ENCODE assay signal across 18 mouse cellular contexts in the genomic region with DNA sequence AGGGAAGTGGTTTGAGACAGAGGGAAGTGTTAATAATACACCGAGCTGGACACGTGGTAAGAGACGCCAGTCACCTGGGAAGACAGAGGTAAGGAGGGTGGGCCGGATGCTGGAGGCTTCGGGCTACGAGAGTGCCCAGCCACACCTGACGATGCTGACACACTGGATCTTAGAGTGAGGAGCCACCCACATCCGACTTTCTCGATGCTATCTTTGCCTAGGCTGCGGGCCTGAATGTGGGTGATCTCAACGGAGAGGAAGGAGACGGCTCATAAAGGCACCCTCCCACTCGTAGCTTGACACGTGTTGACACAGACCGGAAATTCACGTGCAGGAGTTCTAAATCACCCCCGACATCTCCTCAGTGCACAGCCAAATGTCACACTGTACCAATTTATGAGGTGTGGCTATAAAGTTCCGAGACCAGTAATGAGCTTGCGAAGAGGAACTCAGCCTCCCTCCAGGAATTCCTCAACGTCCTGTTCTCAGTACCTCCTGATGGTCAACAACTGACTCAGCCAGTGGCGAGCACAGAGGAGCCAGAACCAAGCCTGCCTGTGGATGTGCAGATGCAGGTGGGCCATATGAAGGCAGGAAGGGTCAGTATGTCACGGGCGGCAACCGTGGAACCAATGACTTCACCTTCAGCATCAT.
DNase-seq lines count a peak whose midpoint lies in the region; ATAC-seq lines count a peak whose summit lies in the region.
"Had no signal": no experiment of that assay in that cellular context is flagged by ENCODE, and none has a peak within 500 bp of the region (broad histone marks: within the 10 kb centered on the region; RNA-seq: fewer than 3 reads in every experiment).

No protein-coding gene starts in this region.

- ATAC-seq in neural tube, embryonic 14.5 days (ENCODE audit: low read depth), result peak; percentile 52; the same call in 1 of the 2 replicates
- ATAC-seq: intestine, embryonic 15.5 days; liver, embryonic 12.5 days; midbrain, embryonic 13.5 days had no signal

- no peak overlapping the region for H3K9ac ChIP-seq in neural tube, embryonic 14.5 days (replicated peaks; ENCODE audit: low read depth, low read length)
- H3K9ac ChIP-seq: intestine, embryonic 15.5 days; liver, embryonic 12.5 days; midbrain, embryonic 13.5 days had no signal

- no peak overlapping the region for H3K27ac ChIP-seq in neural tube, embryonic 14.5 days (ENCODE audit: low read depth, low read length)
- H3K27ac ChIP-seq: embryonic facial prominence, embryonic 10.5 days; intestine, embryonic 15.5 days; left cerebral cortex, adult 2 months; liver, embryonic 12.5 days; midbrain, embryonic 13.5 days had no signal

- no peak overlapping the region for H3K4me2 ChIP-seq in neural tube, embryonic 14.5 days (ENCODE audit: low read depth, low read length)
- H3K4me2 ChIP-seq: intestine, embryonic 15.5 days; liver, embryonic 12.5 days; midbrain, embryonic 13.5 days had no signal

- no peaks in the 10 kb centered on the region for H3K9me3 ChIP-seq in neural tube, embryonic 14.5 days (ENCODE audit: control insufficient read depth, low read length)
- H3K9me3 ChIP-seq: embryonic facial prominence, embryonic 10.5 days; intestine, embryonic 15.5 days; liver, embryonic 12.5 days; midbrain, embryonic 13.5 days had no signal

- WGBS in neural tube, embryonic 14.5 days, result 62% methylated on average over 24 of the region's 24 CpGs

- peak; percentile 20 to 60 for DNase-seq in frontal cortex, adult 2 months (ENCODE audit: extremely low spot score in 1 of 2, low spot score in 1 of 2)
- no peak for DNase-seq in frontal cortex, postnatal 25 days (ENCODE audit: low spot score in 2 of 2)
- peak; percentile 34 to 40 for DNase-seq in right cerebral cortex, adult 2 months (ENCODE audit: low spot score in 2 of 2)
- no peak for DNase-seq in right cerebral cortex, postnatal 10 days (ENCODE audit: low spot score in 2 of 2)
- peak; percentile 20 for DNase-seq in kidney, postnatal 14 days
- DNase-seq in urinary bladder, adult 18-20 months (ENCODE audit: low spot score in 2 of 2), result no peak
- DNase-seq in layer of hippocampus, adult 8-10 months (ENCODE audit: low spot score in 2 of 2), result no peak
- DNase-seq: adrenal gland, postnatal 36 days; cerebellum, adult 18-20 months; lung, postnatal 10 days; thymus, postnatal 36 days had no signal

- H3K4me1 ChIP-seq in neural tube, embryonic 14.5 days (ENCODE audit: control insufficient read depth, insufficient read depth, low read length), result 0 out of 2 replicates have a peak, but pooled peaks cover 6% of the 10 kb centered on the region
- H3K4me1 ChIP-seq: intestine, embryonic 15.5 days; liver, embryonic 12.5 days had no signal

- no peak overlapping the region for H3K4me3 ChIP-seq in neural tube, embryonic 14.5 days (ENCODE audit: low read depth, low read length)
- H3K4me3 ChIP-seq: embryonic facial prominence, embryonic 10.5 days; intestine, embryonic 15.5 days; left cerebral cortex, adult 2 months; liver, embryonic 12.5 days; midbrain, embryonic 13.5 days had no signal

- no peaks in the 10 kb centered on the region for H3K36me3 ChIP-seq in neural tube, embryonic 14.5 days (ENCODE audit: control insufficient read depth, insufficient read depth, low read length)
- H3K36me3 ChIP-seq: embryonic facial prominence, embryonic 10.5 days; G1E; intestine, embryonic 15.5 days; liver, embryonic 12.5 days; midbrain, embryonic 13.5 days had no signal

- no peaks in the 10 kb centered on the region for H3K27me3 ChIP-seq in neural tube, embryonic 14.5 days (ENCODE audit: control insufficient read depth, insufficient read depth, low read length)
- H3K27me3 ChIP-seq: intestine, embryonic 15.5 days; liver, embryonic 12.5 days; midbrain, embryonic 13.5 days had no signal

Comparison
In these comparisons a context has a peak if more than half of its experiments do, and no peak if none do; other contexts are left out.
1. DNase-seq: peak in frontal cortex, adult 2 months (2 of 2), right cerebral cortex, adult 2 months (2 of 2) and kidney, postnatal 14 days (single experiment); none in frontal cortex, postnatal 25 days (0 of 2), right cerebral cortex, postnatal 10 days (0 of 2), urinary bladder, adult 18-20 months (0 of 2) and layer of hippocampus, adult 8-10 months (0 of 2).